Mouse (Mus musculus) cerebellum, postnatal 25 days (tissue): ENCODE data around the gene Ctse.

Source experiments
- DNase-seq, 2 experiments: peaks; one replicate each; pipeline ENCODE4 v3.0.0; 2021; ENCODE audit warnings: mixed read lengths in 2 of 2

Ctse gene

DNA sequence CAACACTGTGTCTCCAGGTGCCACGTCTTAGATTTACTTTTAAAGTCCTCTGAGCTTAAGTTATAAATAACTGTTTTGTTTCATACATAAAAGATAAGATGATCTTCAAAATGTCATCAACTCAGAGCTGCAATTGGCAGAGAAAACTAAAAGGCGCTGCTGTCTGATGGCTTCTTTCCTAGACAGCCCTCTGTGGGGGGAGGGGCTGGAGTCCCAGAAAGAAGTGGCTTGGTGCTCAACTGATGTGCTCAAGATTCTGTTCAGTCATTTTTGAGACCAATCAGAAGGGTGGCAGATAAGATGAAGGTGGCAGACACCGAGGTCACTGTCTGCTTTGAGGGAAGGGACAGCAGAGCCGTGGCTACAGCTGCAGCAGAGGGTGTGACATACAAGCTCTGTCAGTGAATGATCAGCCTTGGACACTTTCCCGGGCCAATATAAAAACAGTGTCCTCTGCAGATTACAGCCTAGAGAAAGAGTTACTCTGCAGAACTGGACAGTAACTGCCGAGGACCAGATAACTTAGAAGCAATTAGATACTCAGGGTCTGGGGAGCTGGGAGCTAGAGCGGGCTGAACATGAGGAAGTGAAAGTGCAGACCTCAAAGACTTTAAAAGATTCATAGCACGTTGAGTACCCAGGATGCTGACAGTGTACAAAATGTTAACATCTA lies 64.1 kb downstream of the Ctse start:
- DNase-seq = no peak

GRCm38 (mm10) chr1:131703482-131703881 lies 65.4 kb downstream of the Ctse start:
- no peak for DNase-seq

- DNase-seq = peak; percentile 78 to 90
Measured at GRCm38 (mm10) chr1:131708338-131708737, 70.2 kb downstream of the Ctse start.

GRCm38 (mm10) chr1:131711518-131711917 lies 73.4 kb downstream of the Ctse start:
- no peak for DNase-seq

DNA sequence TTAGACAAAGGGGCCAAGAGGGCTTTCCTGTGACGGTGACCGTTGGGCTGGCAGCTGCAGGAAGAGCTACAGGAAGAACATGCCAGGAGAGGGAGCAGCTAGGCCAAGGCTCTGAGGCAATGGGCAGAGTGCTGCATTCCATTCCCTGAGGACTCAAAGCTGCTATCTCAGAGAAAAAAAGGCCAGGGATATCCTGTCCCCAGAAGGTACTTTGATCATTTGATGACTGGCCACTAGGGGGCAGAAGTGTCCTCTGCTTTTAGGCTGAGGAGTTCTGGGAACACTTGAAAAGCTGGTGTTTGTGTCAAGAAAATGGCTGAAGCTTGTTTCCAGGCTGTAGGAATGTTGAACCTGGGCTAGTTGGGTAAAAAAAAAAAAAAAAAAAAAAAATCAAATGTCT lies 74.3 kb downstream of the Ctse start:
- DNase-seq = peak; percentile 81 to 93

DNA sequence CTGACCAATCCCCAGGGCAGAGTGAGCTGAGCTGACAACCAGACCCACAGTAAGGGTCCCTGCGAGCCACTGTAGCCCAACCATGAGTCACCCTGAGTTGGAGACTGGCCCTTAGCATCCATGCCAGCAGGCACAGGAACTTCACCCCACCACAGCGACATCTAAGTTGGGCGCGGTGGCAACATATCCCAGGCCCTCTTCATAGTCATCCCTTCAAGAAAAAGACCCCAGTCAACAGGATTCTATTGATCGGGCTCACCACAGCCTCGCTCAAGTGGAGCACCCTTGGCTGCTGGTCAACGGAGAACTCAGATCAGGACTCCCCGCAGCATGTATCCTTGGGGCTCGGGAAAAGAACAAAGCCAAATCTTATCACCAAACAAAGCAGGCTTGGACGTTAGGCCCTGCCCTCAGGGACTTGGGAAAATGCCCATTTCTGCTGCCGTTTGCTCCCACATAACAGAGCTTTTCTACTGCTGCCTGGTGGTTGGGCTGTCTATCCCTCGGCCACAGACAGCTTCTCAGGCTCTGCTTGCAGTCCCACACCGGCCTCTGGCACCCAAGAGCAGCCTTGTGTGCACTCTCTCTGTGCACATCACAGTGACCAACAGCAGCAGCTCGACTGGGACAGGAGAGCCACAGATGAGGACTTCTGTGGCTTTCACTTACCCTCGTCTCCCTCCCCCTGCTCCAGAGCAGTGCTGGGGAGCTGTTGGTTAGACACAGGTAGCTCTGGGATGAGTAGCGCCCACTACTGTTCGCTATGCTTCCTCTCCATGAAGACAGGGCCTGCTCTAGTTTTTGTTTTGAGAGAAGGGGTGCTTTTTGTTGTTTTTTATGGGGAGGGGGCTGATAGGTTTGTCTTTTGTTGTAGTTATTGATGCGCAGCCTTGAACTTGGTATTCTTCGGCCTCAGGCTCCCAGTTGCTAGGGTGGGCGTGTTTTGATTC lies 76.6 kb downstream of the Ctse start:
- no peak for DNase-seq

DNA sequence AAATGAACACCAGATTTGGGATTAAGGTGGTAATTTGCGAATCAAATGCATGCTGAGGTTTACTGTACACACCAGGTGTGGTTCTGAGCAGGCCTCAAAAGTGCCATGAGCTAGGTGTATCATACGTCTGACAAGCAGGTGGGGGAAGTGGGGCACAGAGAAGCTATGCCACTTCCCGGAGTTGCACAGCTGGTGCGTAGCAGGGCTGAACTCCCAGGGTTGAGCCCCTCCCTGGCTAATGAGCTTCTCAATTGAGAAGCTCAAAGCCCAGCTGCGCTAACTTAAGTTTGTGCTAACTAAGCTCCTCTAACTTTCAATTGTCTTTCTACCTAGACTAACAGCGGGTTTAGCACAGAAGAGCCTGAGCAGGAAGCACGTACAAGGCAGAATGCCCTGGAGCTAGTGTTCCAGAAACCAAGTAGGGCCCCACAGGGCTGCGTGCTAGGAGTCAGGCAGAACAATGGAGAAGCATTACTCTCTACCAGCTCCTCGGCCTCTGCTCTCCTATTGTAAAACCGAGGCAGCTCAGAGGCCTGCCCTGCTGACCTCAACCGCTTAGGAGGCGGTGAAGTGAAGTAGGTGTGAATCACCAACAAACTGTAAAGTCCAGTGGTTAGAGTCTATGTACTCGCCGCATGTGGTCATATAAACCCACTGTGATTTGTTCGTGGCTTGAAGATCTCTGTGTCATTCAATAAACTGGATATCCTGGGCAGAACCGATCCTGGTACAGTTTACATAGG lies 81.0 kb downstream of the Ctse start:
- no peak for DNase-seq

GRCm38 (mm10) chr1:131721989-131722388 lies 83.9 kb downstream of the Ctse start:
- DNase-seq = no peak

- DNase-seq = no peak
Measured at GRCm38 (mm10) chr1:131723549-131723948, 85.4 kb downstream of the Ctse start.
